Mouse (Mus musculus): ENCODE data around the gene Map2k7.
"Not testable (repeated sequence)": the region's sequence is repeated elsewhere in the genome, so short reads cannot be mapped to it uniquely, and the experiment has no call there.

Map2k7 gene

DNA sequence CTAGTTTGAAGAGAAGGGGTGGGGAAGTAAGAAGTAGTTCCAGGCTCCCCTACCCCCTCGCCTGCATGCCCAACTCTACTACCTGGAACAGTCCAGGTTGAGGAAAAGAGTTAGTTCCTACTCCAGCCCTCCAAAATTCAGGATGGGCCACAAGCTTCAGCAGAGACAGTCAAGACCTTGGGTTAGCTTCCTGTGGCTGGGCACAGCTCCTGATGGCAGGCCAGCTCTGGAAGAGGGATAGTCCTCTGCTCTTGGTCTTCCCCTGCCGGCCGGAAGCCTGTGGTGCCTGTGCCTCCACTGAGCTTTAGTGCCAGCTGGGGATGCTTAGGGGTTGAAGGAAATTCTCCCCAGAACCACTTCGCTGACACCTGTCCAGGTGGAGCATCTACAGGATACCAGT lies 12.2 kb upstream of the Map2k7 start:
- DNase-seq (ENCODE audit: inconsistent age in 2 of 2, low spot score in 1 of 2): no peak

DNA sequence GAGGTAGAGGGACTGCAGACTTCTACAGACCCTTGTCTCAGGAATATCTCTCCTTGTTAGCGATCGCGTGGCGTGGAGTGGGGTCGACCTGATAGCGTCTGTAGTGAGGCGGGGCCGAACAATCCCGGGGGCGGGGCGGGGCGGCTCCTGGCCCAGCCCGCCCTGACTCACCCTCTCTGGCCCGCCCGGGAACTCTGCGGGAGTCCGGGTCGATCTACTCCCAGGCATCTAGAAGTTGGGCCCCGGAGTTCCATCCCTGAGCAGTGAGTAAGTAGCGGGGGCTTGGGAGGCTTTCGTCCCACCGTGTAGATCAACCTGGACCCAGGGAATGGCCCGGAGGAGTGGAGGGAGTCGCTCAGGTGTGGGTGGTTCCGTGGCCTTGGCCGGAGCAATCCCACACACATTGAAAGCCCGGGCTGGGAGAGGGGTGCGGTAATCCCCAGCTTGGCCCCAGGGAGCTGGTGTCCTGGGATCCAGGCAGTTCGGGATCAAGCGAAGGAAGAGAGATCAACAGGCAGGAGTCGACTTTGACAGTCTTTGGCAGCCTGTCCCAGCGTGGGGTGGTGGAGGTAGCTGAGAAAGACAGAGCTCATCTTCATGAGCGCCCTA lies 11.7 kb upstream of the Map2k7 start, which contains the start of gene Lrrc8e:
Gene Lrrc8e, plus strand, starts transcription at position 89 of the 609 bp plus-strand sequence.
- DNase-seq (ENCODE audit: inconsistent age in 2 of 2, low spot score in 1 of 2): peak; percentile 85 to 93

DNA sequence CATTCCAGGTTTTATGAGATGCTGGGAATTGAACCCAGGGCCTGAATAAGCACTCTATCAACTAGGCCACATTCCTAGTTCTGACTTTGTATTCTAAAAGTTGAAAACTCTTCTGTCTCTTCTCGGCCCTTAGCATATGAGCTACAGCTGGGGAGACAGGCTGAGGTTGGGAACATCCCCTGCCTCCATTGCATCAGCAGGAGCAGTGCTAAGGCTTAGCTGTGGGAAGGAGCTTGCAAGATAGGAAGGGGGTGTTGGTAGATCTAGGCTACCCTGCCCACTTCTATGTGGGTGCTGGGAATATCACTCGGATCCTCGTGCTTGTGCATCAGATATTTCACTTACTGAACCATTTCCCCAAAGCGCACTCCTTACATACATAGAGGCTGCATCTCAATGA lies 10.6 kb upstream of the Map2k7 start:
- peak in 1 of 2 experiments; percentile 56 for DNase-seq (ENCODE audit: inconsistent age in 2 of 2, low spot score in 1 of 2)

DNA sequence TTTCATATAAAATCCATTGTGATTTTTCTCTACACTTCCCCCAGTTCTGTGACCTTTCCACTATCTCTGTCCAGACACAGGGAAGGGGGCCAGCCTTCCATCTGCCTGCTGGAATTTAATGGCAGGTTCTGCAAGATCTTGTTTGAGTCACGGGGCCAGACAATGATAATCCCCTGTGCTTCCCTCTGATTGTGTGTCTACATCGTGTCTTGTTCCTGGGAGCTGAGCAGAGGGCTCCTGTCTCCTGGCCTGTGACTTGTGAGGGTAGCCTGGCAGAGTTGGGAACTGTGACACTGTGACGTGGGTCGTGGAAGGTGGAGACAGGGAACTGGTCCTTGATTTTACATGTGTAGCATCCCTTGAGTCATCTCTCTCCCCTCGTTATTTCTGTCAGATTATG lies 8.8 kb upstream of the Map2k7 start:
- DNase-seq (ENCODE audit: inconsistent age in 2 of 2, low spot score in 1 of 2): peak; percentile 29 to 66

DNA sequence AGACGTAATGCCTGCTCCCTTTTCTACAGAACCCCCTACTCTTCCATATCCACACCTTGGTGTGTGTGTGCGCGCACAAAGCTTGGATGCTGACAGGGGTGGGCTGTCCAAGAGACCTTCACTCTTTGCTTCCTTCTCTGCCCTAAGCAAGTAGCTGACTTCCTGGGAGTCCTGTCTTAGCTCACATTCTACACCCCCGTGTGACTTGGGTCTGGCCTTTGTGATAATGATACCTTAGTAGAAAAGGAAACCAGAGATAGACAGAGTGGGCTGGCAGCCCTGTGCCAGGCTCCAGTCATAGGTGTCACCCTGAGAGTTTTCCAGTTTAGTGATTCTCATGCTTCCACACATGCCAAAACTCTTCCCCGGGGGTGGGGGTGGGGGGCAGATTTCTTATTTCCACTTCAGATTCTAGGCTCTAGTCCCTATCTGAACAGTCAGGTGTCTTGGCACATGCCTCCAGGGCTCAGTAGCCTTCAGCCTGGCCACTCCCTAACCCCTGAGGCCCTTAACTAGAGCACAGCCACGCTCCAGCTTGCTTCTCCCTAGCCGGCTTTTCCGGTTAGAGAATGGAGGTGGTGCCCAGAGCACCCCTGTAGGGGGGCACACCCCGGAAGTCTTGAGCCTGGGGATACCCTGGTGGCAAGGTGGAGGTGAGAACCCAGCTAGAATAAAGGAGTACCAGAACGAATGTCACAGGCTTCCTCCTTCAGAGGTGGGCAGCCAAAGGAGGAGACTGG lies 7.8 kb upstream of the Map2k7 start:
- DNase-seq (ENCODE audit: inconsistent age in 2 of 2, low spot score in 1 of 2): peak; percentile 18 to 67

DNA sequence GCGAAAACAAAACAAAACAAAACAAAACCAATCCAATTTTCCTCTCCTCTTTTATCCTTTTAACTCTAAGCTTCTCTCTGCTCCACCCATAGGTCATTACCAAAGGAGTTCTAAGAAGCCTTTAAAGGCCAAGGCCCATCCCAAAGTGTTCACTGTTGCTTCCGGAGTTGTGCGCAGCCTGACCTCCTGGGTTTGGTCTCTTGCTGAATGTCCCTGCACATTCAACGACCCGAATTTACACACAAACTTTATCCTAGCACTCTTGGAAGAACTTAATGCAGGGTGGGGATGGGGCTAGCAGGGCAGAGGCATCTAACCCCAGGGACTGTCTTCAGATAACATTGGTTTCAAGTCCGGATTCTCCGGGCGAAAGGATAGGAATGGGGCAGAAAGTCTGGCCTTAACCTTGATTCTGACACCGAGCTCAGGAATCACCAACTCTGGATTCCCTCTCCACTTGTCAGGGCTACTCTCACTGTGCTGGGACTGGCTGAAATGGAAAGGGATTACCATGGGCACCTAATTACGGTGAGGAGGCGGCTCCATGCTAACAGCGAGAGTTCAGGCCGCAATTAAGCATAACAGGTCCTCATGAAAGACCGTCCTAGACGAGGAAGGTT lies 616 bp upstream of the Map2k7 start:
- DNase-seq (ENCODE audit: inconsistent age in 2 of 2, low spot score in 1 of 2): peak; percentile 80 to 95

DNA sequence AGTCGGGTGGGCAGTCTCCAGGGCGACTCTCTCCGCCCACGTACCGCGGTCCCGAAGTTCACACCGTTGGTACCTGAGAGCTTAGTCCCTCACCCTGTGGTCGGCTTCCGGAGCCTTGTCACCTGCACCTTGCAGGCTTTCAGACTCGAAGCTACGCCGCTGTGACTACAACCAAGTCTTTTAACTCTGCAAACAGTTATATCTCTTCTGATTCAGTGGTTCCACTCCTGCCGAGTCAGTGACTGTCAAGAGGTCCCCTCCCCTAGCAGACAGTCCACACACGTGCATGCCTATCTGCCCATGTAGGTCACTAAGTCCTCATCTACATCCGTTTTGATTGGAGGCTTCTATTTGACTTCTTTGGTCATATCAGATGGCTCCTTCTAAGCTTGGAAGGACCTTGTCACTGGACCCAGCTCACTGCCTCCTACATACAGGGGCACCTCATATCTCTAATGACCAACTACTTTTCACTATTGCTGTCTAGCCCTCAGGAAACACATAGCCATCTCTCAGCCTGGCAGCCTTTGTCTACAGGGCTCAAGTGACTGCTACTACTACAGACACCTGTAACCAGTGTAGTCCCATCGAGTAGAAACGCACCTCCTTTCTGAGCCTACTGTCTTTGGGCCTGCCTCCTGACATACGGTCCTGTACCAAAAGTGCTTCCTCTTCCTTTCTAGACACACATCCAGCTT lies 802 bp downstream of the Map2k7 start:
- DNase-seq (ENCODE audit: inconsistent age in 2 of 2, low spot score in 1 of 2): no peak

DNA sequence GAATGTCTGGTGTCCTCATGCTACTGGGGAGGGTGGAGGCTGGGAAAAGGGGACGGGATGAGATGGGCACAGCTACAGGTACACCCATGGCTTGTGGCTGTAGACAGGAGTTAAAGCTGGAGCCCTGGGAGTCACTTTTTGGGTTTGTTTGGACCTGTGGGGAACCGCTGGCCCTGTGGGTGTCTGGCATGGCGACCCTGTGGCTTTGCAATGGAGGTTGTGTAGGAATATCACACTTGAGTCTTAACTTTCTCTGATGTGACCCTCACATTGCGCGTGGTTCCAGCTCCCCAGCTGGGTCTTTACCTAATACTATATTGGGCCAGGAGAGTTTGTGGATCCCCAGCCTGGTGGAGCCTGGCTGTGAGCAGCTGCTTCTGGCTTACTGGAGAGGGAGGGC lies 6.5 kb downstream of the Map2k7 start:
- DNase-seq (ENCODE audit: inconsistent age in 2 of 2, low spot score in 1 of 2): no peak

DNA sequence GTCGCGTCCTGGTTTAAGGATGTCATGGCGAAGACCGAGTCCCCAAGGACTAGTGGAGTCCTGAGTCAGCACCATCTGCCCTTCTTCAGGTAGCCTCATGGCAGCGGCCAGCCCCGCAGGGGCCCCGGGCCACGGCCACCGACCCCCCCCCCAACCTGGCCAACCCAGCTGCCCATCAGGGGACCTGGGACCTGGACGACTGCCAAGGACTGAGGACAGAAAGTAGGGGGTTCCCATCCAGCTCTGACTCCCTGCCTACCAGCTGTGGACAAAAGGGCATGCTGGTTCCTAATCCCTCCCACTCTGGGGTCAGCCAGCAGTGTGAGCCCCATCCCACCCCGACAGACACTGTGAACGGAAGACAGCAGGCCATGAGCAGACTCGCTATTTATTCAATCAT lies 7.2 kb downstream of the Map2k7 start:
- peak in 1 of 2 experiments; percentile 35 for DNase-seq (ENCODE audit: inconsistent age in 2 of 2, low spot score in 1 of 2)

DNA sequence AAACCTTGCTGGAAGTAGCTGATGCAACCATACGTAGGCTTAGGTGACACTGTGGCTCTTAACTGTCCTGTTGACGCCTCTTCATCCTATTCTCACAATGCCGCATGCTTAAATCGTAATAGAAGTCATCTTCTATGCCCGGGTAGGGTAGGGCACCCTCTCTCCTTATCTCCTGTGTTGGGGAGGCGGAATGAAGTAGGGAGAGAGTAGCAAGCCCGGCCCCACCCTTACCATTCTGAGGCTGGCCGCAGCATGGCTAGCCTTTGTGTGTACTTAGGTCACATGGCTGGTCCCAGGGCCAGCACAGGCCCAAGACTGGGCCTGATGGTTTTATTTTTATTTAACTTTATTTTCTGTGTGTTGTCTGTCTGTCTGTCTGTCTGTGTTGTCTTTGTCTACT lies 8.7 kb downstream of the Map2k7 start:
- DNase-seq (ENCODE audit: inconsistent age in 2 of 2, low spot score in 1 of 2): peak in 1 of 2 experiments; percentile 52

DNA sequence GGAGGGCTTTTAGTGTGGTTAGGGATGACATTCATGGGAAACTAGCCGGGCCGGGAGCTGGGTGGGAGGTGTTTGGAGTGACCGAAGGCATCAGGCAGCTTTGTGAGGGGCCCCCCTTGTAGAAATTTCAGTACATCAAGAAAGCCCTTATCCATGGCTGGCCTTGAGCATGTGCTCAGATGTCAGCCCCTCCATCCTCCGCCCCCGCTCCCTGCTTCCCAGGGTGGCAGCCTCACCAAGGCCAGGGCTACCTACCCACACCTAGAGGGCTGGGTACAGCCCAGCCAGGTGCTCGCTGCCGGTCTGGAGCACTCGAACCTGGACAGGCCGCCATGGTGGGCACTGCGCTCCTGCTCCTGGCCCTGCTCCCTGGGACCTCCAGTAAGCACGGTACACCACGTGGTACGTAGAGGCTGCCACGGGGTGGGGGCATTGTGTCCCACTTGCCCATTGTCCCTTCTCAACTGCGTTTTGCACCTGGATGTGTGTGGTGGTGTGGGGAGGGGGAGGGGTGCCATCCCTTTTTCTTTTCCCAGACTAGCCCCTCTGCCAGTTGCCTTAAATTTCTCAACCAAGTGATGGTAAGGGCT lies 9.5 kb downstream of the Map2k7 start, which contains the start of gene Tgfbr3l:
Gene Tgfbr3l, plus strand, starts transcription at position 264 of the 590 bp plus-strand sequence.
- peak; percentile 57 to 73 for DNase-seq (ENCODE audit: inconsistent age in 2 of 2, low spot score in 1 of 2)

DNA sequence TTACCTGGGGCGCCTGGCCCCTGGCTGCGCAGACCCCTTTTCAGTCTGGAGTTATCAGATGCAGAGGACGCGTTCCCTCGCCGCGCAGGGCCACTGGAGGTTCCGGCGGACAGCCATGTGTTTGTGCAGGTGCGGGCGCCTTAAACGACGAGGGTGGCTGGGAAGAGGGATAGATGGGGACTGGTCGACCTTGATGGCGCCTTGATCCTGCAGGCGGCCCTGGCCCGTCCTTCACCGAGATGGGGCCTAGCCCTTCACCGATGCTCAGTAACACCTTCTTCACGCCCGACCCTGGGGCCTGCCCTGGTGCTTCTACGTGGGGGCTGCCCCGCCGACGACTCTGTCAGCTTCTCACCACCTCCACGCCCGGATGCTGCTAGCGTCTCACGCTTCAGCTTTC lies 10.7 kb downstream of the Map2k7 start:
- peak; percentile 68 to 88 for DNase-seq (ENCODE audit: inconsistent age in 2 of 2, low spot score in 1 of 2)

DNA sequence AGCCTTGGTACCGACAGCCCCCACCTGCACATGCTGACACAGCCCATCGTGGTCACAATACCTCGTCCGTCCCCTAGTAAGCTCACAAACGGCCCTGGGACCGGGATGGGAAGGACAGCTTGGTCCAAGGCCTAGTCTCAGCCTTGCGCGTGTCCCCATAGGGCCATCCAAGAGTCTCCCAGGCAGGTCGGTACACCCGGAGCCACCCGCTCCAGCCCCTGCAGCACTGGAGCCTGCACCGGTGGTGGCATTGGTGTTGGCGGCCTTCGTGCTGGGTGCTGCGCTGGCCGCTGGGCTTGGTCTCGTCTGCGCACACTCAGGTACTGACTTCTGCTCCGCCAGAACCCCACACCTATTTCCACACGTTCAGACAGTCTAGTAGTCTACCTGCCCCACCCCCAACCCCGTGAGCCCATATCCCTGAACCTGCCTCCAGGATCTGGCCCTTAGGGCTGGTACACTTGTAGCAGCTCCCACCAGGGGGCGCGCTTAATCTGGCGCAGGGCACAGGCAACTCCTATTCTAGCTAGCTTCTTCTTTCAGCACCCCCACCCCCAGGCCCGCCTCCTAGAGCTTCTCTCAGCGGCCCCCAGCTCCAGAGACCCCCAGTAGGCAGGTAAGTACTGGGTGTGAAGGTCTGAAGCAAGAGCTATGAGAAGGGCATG lies 11.9 kb downstream of the Map2k7 start:
- peak; percentile 87 to 95 for DNase-seq (ENCODE audit: inconsistent age in 2 of 2, low spot score in 1 of 2)

DNA sequence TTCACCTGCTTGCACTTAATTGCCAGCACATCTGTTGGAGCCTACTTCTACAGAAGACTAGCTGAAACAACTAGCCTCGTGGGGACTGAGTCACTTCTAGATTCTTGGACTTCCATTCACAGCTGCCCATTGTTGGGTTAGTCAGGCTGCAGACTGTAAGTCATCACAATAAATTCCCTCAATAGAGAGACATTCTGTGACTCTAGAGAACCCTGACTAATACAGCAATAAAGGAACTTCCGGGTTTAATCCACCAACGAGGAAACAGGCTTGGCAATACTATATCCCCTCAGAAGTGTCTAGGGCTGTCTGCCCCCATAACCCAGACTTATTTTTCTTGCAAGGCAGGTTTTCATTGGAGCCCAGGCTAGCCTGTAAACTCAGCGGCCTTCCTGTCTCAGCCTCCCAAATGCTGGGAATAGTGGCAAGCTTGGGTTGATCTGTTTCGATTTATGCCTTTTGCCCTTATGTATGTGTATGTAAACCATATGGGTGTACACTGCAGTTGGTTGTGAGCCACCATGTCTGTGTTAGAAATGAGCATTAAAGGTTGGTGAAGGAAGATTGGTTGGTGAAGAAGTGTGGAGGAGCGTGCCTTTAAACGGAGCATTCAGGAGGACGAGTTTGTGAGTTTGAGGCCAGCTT lies 13.7 kb downstream of the Map2k7 start:
- DNase-seq (ENCODE audit: inconsistent age in 2 of 2, low spot score in 1 of 2): peak in 1 of 2 experiments; percentile 73

DNA sequence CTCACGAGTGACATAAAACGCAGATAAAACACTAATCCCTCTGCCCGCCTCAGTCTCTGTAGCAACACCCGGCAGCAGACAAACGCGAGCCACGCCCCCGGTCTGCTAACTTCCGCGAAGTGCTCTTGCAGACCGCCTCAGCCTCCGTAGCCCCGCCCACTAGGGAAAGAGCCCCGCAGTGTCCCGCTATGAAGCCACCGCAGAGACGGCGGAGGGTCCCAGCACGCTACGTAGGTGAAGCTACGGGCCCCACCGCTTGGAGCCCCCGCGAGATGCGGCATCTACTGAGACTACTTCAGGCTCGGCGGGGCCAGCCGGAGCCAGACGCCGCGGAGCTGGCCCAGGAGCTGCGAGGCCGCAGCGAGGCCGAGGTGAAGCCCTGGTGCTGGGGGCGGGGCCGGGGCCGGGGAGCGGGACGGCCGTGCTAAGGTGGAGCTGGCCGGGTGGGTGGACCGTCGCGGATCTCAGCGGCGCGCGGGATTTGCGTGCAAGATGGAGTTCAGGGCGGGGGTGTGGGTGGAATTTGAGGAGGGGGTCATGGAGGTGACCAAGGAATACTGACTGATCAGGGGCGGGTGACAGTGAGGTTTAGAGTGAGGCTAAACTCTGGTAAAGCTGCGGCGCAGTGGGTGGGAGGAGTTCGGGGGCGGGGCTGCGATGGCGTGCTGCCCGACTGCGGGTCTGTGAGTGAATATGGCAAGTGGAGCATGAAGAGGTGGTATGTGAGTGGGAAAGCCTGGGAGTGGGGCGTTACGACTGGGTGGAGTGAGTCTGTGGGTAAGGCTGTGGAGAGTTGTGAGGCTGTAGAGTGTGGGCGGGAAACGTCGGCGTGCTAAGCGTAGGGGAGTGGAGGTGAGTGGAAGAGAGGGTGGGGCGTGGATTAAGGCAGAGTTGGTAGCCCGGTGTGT lies 14.6 kb downstream of the Map2k7 start, which contains the start of gene Snapc2:
Gene Snapc2, plus strand, starts transcription at position 147 of the 908 bp plus-strand sequence.
- DNase-seq (ENCODE audit: inconsistent age in 2 of 2, low spot score in 1 of 2): peak; percentile 97 to 99

DNA sequence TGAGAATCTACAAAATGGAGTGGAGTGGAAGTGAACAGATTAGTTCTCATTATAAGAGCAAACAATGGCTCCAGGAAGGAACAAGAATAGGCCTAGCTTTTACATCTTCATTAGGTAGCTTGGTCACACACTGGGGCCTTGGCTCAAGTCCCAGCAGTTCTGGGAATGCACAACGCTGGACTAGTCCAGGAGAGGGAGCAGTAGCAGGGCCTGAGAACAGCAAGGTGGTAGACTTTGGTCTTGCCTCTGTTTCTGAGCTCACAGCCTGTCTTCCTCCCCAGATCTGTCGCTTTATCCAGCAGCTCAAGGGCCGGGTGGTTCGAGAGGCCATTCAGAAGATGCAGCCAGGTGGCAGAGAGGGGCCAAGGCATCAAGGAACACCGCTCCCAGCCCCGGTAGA lies 15.5 kb downstream of the Map2k7 start:
- peak; percentile 62 to 87 for DNase-seq (ENCODE audit: inconsistent age in 2 of 2, low spot score in 1 of 2)

DNA sequence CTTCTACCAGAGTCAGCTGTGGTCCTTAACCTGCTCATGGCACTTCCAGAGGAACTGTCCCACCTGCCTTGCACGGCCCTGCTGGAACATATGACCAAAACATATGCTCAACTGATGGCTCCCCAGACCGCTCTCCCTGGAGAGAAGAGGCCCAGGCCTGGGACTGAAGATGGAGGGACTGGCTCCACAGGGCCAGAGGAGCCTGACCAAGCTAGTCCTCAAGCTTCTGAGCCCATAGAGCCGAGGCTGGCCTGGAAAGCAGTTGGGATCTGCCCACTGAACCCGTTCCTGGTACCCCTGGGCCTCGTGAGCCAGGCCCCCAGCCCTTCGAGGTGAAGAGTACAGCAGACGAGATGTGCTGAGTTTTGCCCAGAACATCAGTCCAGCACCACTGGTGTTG lies 16.9 kb downstream of the Map2k7 start:
- DNase-seq (ENCODE audit: inconsistent age in 2 of 2, low spot score in 1 of 2): not testable (repeated sequence)

DNA sequence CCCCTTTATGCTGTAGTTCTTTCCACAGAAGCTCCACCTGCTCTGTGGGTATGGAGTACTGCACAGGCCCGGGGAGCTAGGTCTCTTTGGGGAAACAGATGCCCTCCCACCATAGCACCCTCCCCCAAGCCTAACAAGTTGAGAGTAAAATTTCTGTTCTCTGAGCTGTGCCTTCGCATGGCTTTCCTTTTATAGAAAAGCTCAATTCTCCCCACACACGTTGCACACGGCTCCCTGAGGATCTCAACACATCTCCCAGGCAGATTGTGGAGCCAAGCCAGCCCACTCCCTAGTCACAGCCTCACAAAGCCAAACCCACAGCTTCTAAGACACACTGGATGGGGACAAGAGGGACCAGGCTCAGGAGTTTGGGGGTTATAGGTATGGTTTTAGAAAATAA lies 18.4 kb downstream of the Map2k7 start:
- no peak for DNase-seq (ENCODE audit: inconsistent age in 2 of 2, low spot score in 1 of 2)

DNA sequence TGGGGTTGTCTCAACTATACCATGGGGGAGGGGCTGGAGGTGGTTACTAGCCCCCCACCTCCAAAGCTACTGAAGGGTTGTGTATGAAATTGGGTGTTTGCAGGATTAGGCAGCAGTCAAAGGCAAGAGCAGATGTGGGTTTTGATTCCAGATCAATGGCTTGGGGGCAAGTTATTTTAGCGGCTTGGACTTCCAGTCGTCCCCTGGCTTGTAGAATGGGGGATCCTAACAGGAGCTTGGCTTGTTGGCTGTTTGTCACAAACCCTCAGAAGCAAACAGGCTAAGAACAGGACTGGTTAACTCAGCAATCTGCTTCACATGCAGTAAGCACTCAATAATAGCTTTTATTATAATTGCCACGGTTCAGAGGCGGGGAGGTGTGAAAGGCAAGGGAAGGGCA lies 18.8 kb downstream of the Map2k7 start:
- DNase-seq (ENCODE audit: inconsistent age in 2 of 2, low spot score in 1 of 2): no peak
